Mouse (Mus musculus): ENCODE data around the gene Coq7. TPM values are rescaled to one million over a fixed set of nuclear protein-coding genes. Genes with fewer than 3 reads are reported as not detected.

The Coq7 gene
- polyA plus RNA-seq, 1 experiment from 2014 or later = 58.8 TPM

DNA sequence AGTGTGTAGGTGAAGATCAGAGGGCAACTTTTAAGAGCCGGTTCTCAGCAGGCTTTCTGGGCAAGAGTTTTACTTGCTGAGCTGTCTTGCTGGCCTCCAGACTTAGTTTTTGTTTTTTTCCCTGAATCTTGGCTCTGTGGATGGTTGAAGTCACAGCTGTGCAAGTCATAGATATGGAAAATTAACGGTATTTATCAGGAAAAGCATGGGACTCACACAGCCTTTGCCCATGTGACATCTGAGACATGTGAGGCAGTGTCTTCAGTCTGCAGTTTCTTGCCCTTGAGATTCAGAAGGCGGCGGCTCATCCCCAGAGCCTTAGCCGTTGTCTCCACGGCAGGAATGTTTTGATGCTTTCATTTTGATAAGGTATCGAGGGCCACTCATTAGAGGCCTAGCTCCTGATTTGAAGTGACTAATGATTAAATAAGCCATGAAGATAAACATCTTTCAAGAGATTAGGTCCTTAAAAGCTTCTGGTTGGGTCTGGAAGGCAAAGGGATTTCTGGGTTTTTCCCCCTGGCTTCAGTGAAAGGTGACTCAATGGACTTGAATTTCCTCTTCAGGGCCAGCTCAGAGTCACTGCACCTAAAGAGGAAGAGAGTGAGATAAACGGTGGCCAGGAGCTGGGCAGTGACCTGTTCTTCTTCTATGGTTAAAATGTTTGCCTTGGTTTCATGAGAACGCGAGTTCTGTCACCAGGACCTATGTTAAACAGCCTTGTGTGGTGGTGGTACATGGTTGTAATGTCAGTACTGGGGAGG lies 51.9 kb downstream of the Coq7 start:
- H3K27ac ChIP-seq = no peak overlapping the region
- DNase-seq (no peak), ATAC-seq (ENCODE audit: low read depth) (no peak)

DNA sequence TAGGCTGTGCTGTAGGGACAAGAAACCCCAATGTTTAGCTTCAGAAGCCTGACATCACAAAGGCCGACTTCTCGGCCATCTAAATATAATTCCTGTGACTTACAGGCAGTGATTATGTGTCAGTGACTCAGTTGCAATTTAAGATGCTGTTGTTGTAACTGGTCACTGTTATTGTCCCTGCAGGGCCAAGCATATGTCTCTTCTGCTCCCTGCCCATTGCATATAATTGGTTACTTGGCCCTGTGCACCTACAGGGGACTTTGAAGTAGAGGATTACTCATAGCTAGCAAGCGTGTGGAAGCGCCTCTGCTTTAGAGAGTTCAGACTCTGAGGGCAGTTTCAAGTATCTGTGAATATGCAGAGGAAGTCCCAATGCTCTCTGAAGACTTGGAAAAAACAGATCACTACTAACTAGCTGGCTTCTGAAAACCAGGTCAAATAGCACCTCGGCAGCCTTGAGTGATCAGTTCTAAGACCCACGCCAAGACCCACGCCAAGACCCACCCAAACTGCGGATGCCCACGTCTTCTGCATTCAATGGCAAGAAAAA lies 52.9 kb downstream of the Coq7 start:
- no peaks in the 10 kb centered on the region for H3K27me3 ChIP-seq

More for the DNA sequence above, 51.9 kb downstream of the Coq7 start:
- H3K36me3 ChIP-seq = no peaks in the 10 kb centered on the region
- H3K9me3 ChIP-seq (replicated peaks) = no peaks in the 10 kb centered on the region
- H3K4me3 ChIP-seq (replicated peaks) = no peak overlapping the region
- no peak overlapping the region for H3K9ac ChIP-seq
- H3K27me3 ChIP-seq = no peaks in the 10 kb centered on the region
- H3K4me1 ChIP-seq (replicated peaks) = no peaks in the 10 kb centered on the region
- WGBS (ENCODE audit: insufficient replicate concordance) = 49% methylated on average over 10 of the region's 10 CpGs
- H3K4me2 ChIP-seq = no peak overlapping the region

DNA sequence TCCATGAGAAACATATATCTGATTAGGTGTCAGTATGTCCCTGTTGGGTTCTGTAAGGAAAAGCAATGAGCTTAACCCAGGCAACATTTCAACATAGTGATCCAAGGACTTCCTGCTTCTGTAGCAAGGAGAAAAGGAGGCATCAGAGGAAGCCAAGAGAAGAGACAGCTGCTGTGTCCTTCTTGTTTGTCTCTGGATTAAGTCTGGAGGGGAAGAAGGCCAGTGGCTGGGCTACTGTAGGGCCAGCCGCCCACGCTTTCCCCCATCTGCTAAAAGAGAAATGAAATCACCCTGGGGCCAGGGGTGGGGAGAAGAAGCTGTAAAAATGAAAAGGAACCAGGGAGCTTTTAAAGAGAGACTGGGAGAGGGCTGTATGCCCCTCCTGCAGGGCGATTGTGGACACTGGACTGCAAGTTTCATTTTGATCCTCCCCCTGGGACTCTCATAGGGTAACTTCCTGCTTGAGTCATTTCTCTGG lies 54.3 kb downstream of the Coq7 start:
- H3K27ac ChIP-seq = peak overlapping the region; percentile 3; the same call in 1 of the 2 replicates
- no peaks in the 10 kb centered on the region for H3K4me1 ChIP-seq (replicated peaks)
- H3K27me3 ChIP-seq = no peaks in the 10 kb centered on the region
- 45% methylated on average over 3 of the region's 3 CpGs for WGBS (ENCODE audit: insufficient replicate concordance)
- DNase-seq (no peak), ATAC-seq (ENCODE audit: low read depth) (no peak)
- no peak overlapping the region for H3K4me2 ChIP-seq
- no peaks in the 10 kb centered on the region for H3K9me3 ChIP-seq (replicated peaks)
- H3K9ac ChIP-seq = no peak overlapping the region
- H3K4me3 ChIP-seq (replicated peaks) = no peak overlapping the region
- H3K36me3 ChIP-seq = no peaks in the 10 kb centered on the region

More for the DNA sequence above, 52.9 kb downstream of the Coq7 start:
- Histone ChIP-seq H3K9me3 (replicated peaks) (no peaks in the 10 kb centered on the region), H3K36me3 (no peaks in the 10 kb centered on the region), H3K27ac (no peak overlapping the region), H3K4me2 (no peak overlapping the region), H3K9ac (no peak overlapping the region), H3K4me3 (replicated peaks) (no peak overlapping the region), H3K4me1 (replicated peaks) (no peaks in the 10 kb centered on the region)
- DNase-seq (no peak), ATAC-seq (ENCODE audit: low read depth) (no peak)
- WGBS (ENCODE audit: insufficient replicate concordance) = 81% methylated on average over 9 of the region's 9 CpGs

DNA sequence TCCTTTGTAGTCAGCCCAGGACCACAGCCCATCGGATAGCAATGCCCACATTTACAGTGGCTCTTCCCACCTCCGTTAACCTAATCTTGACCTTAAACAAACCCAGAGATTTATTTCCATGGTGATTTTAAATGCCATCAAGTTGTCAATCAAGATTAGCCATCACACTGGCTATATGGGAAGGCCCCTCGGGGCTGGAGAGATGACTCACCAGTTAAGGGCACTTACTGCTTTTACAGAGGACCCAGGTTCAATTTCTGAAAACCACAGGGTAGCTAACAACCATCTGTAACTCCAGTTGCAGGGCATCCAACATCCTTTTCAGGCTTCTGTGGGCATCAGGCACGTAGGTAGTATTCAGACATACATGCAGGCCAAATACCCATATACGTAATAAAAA lies 56.7 kb downstream of the Coq7 start:
- Histone ChIP-seq H3K27ac (no peak overlapping the region), H3K9me3 (replicated peaks) (no peaks in the 10 kb centered on the region), H3K36me3 (no peaks in the 10 kb centered on the region), H3K4me1 (replicated peaks) (no peaks in the 10 kb centered on the region), H3K4me2 (no peak overlapping the region), H3K9ac (no peak overlapping the region), H3K4me3 (replicated peaks) (no peak overlapping the region), H3K27me3 (no peaks in the 10 kb centered on the region)
- DNase-seq (no peak), ATAC-seq (ENCODE audit: low read depth) (no peak)
- 55% methylated on average over 5 of the region's 5 CpGs for WGBS (ENCODE audit: insufficient replicate concordance)

DNA sequence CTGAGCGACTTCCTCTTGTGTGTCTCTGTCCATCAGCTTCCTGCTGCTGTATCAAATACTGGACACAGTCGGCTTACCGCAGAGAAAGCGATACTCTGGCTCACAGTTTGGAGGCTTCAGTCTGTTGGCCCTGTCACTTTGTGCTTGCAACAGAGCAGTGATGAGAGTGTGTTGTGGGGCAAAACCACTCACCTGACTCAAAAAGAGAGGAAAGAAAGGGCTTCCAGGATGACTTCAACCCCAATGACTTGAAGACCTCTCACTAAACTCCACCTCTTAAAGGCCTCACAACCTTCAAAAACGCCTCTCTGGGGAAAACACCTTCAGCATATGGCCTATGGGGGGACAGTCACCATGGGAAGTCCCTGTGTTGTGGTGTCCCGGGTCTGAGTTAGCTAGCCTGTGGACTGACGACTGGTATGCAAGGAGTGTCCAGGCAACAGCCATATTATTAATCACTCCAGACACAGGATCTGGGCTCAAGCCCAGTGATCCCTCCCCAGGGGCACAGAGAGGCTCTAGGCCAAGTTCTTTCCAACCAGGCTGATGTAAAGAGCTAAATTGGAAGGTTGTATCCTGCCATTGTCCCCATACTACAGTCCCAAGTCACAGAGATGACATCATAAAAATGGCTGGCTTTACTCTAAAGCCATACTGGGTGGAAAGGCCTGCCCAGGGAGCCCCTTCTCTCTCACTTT lies 58.0 kb downstream of the Coq7 start:
- Histone ChIP-seq H3K36me3 (no peaks in the 10 kb centered on the region), H3K9ac (no peak overlapping the region), H3K9me3 (replicated peaks) (no peaks in the 10 kb centered on the region), H3K4me3 (replicated peaks) (no peak overlapping the region), H3K27me3 (no peaks in the 10 kb centered on the region), H3K4me1 (replicated peaks) (peaks cover 4% of the 10 kb centered on the region), H3K4me2 (no peak overlapping the region), H3K27ac (no peak overlapping the region)
- WGBS (ENCODE audit: insufficient replicate concordance) = 71% methylated on average over 7 of the region's 7 CpGs
- DNase-seq (no peak), ATAC-seq (ENCODE audit: low read depth) (no peak)

DNA sequence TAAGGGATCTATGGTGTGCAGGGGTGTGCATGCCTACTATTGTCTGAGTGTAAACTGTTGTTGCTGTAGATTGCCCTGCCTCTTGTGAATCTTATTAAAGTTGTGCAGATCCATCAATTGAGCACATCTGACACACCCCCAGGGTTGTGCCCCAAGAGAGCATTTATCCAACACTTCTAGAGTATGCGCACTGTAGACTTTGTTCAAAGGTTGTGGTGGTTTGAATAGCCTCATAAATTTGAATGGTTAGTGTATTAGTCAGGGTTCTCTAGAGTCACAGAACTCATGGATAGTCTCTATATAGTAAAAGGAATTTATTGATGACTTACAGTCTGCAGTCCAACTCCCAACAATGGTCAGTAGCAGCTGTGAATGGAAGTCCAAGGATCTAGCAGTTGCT lies 60.3 kb downstream of the Coq7 start:
- no peaks in the 10 kb centered on the region for H3K36me3 ChIP-seq
- DNase-seq (no peak), ATAC-seq (ENCODE audit: low read depth) (no peak)
- H3K9ac ChIP-seq = no peak overlapping the region
- H3K4me1 ChIP-seq (replicated peaks) = peaks cover 5% of the 10 kb centered on the region
- H3K27ac ChIP-seq = no peak overlapping the region
- H3K4me3 ChIP-seq (replicated peaks) = no peak overlapping the region
- no peak overlapping the region for H3K4me2 ChIP-seq
- no peaks in the 10 kb centered on the region for H3K27me3 ChIP-seq
- 70% methylated on average over 1 of the region's 1 CpGs for WGBS (ENCODE audit: insufficient replicate concordance)
- no peaks in the 10 kb centered on the region for H3K9me3 ChIP-seq (replicated peaks)

DNA sequence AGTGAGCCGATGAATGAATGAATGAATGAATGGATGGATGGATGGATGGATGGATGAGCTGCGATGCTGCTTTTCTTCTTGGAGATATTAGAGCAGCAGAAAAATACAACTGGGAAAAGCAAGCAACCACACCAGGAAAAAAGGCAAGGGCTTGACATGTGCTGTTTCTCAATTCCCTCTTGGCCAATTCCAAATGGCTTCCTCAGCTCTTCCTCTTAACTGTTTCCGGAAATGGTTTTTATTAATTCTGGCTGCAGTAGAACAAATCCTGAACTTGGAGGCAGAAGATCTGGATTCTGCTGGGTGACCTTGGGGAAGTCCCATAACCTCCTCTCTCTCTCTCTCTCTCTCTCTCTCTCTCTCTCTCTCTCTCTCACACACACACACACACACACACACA lies 65.1 kb downstream of the Coq7 start:
- no peak for ATAC-seq (ENCODE audit: low read depth)
- no peak overlapping the region for H3K4me3 ChIP-seq (replicated peaks)
- 84% methylated on average over 3 of the region's 3 CpGs for WGBS (ENCODE audit: insufficient replicate concordance)
- no peaks in the 10 kb centered on the region for H3K9me3 ChIP-seq (replicated peaks)
- no peak overlapping the region for H3K9ac ChIP-seq
- no peaks in the 10 kb centered on the region for H3K27me3 ChIP-seq
- no peak overlapping the region for H3K4me2 ChIP-seq
- H3K36me3 ChIP-seq = no peaks in the 10 kb centered on the region
- no peak for DNase-seq
- H3K4me1 ChIP-seq (replicated peaks) = peaks cover 5% of the 10 kb centered on the region
- no peak overlapping the region for H3K27ac ChIP-seq

DNA sequence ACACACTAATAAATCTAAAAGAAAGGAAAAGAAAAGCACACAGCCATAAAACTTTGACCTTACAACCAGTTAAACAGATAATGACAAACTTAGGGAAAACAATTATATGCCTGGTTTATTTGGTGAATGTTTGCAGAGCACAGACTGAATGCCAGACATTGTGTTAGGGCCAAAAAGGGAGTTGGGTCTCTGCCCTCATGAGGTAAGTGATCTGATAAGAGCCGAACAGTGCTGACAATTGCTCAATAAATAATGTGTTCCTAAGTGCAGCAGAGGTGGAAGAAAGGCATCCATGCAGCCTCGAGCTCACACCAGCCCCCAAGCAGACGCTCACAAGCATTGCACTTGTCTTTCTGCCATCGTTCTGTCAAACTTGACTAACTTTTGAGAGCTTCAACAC lies 68.7 kb downstream of the Coq7 start:
- Histone ChIP-seq H3K4me2 (no peak overlapping the region), H3K27ac (no peak overlapping the region), H3K36me3 (no peaks in the 10 kb centered on the region), H3K9ac (no peak overlapping the region), H3K27me3 (no peaks in the 10 kb centered on the region), H3K9me3 (replicated peaks) (no peaks in the 10 kb centered on the region), H3K4me3 (replicated peaks) (no peak overlapping the region), H3K4me1 (replicated peaks) (peaks cover 6% of the 10 kb centered on the region; the same call in 1 of the 2 replicates)
- DNase-seq (no peak), ATAC-seq (ENCODE audit: low read depth) (no peak)
- WGBS (ENCODE audit: insufficient replicate concordance) = 33% methylated on average over 4 of the region's 4 CpGs

DNA sequence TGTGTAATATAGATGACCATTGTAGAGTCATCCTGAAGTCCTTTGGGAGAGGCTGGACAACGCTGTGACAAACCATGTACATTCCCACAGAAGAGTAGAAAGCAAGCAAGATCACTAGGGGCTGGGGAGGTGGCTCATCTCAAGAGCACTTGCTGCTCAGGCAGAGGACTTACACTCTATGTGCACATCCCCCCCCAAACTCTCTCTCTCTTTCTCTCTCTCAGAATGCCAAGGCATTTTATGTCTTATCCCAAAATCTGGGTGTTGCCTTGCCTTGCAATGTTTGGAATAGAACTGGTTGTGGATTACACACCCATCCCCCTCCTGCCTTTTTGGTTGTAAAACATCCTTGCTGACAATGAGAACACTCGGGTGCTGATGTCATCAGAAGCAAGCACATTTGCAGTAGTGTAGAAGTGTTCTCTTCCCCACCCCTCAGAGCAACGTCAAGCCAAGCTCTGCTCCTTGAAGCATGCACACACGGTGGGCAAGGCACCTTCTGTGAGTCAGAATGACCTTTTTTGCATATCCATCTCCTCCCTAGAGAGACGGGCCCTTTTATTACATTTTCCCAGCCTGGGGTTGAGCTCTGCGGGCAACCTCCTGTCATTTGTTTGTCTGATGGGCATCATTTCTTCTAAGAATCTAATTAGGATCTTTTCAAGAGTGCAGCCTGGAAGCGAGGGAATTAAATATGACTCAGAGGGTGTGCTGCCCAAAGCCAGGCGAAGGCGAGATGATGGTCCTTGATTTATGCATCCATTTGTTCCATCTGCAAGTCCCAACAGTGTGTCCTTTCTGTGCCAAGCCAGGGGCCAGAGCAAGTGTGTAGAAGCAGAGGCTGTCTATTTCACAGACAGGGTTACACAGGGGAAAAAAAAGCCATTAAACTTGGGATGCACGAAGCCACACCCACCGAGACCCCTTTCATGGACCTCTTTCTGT lies 70.1 kb downstream of the Coq7 start:
- Histone ChIP-seq H3K27ac (no peak overlapping the region), H3K4me1 (replicated peaks) (peaks cover 6% of the 10 kb centered on the region; the same call in 1 of the 2 replicates), H3K9me3 (replicated peaks) (no peaks in the 10 kb centered on the region), H3K36me3 (no peaks in the 10 kb centered on the region), H3K4me3 (replicated peaks) (no peak overlapping the region), H3K4me2 (no peak overlapping the region), H3K27me3 (no peaks in the 10 kb centered on the region), H3K9ac (no peak overlapping the region)
- 46% methylated on average over 11 of the region's 11 CpGs for WGBS (ENCODE audit: insufficient replicate concordance)
- no peak for ATAC-seq (ENCODE audit: low read depth)
- DNase-seq = no peak

DNA sequence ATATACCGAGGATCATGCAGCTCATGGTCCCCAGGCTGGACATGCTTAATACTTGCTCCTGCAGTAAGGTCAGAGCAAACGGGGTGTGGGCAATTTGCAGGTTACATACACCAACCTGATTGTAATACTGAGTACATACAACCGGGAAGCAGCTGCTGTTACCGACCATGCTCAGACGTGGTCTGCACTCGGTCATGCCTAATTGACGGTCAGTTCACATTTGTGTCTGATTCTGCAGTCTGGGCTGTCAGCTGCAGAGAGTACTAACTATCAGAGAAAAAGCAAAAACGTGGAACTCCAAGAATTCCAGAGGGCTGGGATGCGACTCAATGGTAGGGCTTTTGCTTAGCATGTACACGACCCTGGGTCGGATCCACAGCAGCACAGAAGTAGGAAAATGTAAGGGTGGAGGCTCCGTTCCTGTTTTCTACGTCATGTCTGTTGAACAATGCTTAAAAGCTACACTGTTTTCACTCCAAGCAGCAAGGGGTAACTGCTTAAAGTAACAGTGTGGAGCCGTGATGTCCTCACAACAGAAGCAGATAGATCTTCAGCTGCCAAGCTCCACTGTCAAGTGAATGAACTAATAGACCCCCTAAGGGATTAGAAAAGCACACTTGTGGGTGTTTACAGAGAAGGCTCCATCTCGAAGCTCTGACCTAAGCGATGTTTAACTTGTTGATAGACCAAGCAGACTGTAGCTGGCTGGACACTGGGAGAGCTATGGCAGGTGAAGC lies 71.6 kb downstream of the Coq7 start:
- no peak overlapping the region for H3K27ac ChIP-seq
- no peak for ATAC-seq (ENCODE audit: low read depth)
- no peak overlapping the region for H3K4me2 ChIP-seq
- H3K9me3 ChIP-seq (replicated peaks) = no peaks in the 10 kb centered on the region
- WGBS (ENCODE audit: insufficient replicate concordance) = 57% methylated on average over 16 of the region's 16 CpGs
- H3K27me3 ChIP-seq = no peaks in the 10 kb centered on the region
- no peak overlapping the region for H3K4me3 ChIP-seq (replicated peaks)
- H3K9ac ChIP-seq = no peak overlapping the region
- no peak for DNase-seq
- H3K4me1 ChIP-seq (replicated peaks) = peaks cover 6% of the 10 kb centered on the region; the same call in 1 of the 2 replicates
- H3K36me3 ChIP-seq = no peaks in the 10 kb centered on the region
